Mouse (Mus musculus) mesoderm, embryonic 11.5 days (tissue): ENCODE results near the gene Tanc1.

ENCODE experiments used
- DNase-seq: peaks from one replicate; pipeline ENCODE4 v3.0.0-alpha.2; 2012; ENCODE audit warnings: low read depth, low spot score

The Tanc1 gene

GRCm38 (mm10) chr2:59756137-59756753 lies 144.4 kb downstream of the Tanc1 start:
- no peak for DNase-seq

DNA sequence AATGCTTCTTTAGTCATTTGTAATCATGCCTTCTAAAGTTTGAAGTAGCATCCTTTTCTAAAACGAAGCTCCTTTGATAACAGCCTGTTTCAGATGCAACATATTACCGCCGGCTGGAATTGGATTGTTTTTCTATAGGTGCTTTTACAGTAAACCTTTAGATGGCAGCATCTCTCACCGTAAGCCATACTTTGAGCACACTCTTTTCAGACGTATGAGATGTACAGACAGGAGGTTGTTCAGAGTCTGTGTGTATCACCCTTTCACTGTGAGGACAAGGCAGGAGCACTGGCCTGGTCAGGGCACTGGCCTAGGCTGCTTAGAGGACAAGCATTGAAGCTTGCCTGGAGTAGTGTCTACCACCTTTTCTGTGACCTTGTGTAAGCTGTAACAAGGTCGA lies 145.2 kb downstream of the Tanc1 start:
- DNase-seq: no peak

DNA sequence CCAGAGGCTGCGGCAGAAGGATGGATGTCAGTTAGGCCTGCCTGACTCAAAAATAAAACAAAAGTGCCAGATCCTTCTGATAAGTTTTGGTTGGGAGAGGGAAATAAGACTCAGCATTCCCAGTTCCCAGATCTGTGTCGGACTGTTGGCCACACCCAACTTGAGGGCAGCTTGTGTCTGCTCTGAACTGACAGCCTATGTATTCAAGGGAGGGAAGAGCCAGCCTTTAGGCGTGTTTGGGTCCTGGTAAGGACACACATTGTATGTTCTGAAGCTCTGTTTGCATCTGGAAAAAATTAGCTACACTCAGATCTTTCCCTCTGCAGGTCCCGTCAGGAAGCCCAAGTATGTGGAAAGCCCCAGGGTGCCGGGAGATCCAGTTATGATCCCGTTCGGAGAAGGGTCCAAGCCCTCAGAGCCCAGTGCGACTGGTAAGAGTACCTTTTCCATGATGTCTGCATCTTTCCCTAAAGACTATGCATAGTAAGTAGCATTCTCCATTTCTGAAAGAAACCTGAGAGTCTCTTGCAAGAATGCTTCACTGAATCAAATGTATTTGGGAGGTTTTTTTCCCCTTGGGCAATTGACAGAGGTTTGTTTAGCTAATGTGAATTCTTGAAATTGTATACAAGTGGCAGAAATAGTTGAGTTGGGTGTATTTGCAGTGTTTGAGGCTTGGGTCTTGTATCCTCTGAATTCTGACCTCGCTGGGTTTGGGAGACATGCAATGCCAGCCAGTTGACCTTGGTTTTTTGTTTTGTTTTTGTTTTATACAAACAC lies 146.5 kb downstream of the Tanc1 start:
- no peak for DNase-seq

DNA sequence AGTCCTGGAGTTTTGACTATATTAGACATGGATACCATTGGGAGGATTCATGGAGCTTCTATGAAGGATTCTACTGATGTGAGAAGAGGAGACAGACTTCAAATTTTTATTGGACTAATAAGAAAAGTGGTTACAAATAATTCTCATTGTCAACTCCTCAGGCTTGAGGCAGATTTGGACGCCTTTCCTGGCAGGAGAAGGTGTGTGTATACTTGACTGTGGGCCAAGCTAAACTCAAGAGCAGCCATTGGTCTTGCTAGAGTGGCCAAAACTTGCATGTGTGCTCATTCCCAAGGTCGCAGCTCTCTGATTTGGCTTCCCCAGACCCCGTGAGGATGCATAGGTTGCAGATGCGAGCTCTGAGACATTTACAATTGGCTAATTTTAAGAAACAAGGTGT lies 148.9 kb downstream of the Tanc1 start:
- DNase-seq: no peak

GRCm38 (mm10) chr2:59761183-59761582 lies 149.3 kb downstream of the Tanc1 start:
- no peak for DNase-seq

- DNase-seq: no peak
Measured at GRCm38 (mm10) chr2:59762277-59762676, 150.4 kb downstream of the Tanc1 start.

DNA sequence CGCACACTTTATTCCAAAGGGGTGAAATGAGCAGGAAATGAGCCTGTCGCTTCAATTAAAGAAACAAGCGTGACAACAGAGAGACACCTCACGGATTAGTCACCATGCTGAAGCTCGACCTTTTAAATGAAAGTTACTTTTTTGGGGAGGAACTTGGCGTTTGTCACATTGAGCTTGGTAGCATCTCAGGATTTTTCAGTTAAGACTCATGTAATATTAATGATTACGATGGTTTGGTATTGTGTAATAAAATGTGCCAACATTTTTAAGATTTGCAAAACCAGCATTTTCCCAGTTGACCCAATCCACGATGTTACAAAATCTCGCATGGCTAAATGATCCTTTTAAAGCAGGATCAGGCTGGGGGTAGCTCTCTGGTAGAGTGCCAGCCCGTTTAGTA lies 153.8 kb downstream of the Tanc1 start:
- DNase-seq: no peak

DNA sequence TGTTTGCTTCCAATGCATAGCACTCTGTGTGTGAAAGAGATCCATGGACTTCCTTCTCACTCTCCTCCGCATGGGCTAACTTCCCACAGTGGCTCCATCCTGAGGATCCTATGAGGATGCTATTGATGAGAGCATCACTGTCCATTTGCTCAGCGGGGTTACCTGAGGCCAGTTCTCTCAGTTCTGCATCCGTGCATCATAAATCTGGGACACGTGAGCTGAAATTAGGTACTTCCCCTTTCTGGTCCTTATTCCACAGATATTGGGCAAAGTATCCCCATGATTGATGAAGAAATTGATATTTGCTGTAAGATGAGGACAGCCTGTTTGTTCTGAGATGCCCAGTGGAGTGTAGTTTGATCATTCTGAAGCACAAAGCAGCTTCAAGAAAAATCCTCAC lies 156.1 kb downstream of the Tanc1 start:
- no peak for DNase-seq

GRCm38 (mm10) chr2:59768661-59769384 lies 157.0 kb downstream of the Tanc1 start:
- no peak for DNase-seq

DNA sequence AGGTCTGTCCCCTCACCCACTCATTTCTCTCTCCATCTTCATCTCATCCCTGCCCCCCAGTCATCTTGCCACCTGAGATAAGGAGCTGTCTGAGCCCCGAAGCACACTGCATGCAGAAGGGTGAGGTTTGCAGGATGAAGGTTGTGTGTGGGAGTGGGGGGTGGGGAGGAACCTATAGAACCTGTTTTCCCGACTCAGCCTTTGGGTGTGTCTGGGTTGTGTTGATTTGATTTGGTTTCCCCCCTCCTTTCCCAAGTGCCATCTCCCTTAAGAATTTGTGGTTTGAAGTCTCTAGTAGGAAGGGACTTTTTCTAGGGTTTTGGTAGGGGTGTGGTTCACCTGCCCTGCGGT lies 157.5 kb downstream of the Tanc1 start:
- no peak for DNase-seq

- DNase-seq: peak; percentile 80
Measured at GRCm38 (mm10) chr2:59771708-59772107, 159.9 kb downstream of the Tanc1 start.

GRCm38 (mm10) chr2:59772261-59772683 lies 160.4 kb downstream of the Tanc1 start:
- DNase-seq: peak; percentile 68

GRCm38 (mm10) chr2:59774374-59774773 lies 162.5 kb downstream of the Tanc1 start:
- no peak for DNase-seq

- no peak for DNase-seq
Measured at GRCm38 (mm10) chr2:59775148-59775547, 163.3 kb downstream of the Tanc1 start.

DNA sequence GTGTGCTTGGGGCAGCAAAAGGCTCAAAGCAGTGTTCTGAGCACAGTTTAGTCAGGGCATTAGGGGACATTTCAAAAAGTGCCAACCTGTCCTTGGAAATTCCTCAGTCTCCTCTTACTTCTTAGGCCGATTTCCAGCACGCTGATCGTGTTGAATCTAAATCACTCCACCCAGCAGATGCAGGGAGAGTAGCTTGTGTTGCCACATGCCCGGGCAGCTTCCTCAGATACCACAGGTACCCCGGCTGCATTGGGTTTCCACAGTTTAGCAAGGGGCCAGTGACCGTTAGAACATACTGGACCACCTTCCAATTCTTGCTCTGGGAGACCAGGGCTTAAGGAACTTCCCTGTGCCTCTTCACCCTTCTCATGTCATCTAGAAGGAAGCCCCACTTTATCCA lies 164.0 kb downstream of the Tanc1 start:
- DNase-seq: no peak

GRCm38 (mm10) chr2:59779355-59779754 lies 167.5 kb downstream of the Tanc1 start:
- DNase-seq: no peak

- no peak for DNase-seq
Measured at GRCm38 (mm10) chr2:59780240-59780639, 168.4 kb downstream of the Tanc1 start.

DNA sequence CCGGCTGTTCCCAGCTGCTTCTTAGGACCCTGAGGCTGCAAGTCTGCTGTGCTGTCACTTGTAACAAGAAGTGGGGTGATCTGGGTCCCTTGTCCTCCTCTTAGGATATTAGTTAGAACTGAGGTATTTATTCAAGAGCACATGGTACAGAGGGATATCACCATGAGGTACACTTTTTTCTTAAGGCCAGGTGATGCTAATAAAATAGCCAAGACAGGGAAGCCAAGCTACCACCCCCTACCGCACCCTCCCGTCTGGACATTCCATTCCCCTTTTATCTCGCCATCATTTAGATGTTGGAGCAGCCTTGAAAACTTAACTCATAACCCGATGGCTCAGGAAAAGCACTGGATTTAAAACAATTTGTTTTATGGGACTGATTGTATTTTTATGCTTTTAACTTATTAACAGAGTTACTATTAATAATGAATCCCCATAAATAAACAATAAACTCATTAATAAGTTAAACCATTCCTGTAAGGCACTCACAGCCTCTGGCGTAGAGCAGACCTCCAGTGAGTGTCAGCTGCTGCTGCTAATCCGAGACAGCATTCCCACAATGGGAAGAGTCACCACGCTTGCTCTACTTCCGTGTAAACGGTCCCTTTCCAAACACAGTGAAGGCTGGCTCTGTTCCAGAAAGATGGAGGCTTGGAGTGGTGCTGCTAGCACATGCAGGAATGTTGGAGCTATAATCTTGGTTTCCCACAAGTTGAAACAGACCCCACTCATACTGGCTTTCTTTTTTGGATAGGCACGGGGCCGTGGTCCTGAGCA lies 171.4 kb downstream of the Tanc1 start:
- DNase-seq: no peak

DNA sequence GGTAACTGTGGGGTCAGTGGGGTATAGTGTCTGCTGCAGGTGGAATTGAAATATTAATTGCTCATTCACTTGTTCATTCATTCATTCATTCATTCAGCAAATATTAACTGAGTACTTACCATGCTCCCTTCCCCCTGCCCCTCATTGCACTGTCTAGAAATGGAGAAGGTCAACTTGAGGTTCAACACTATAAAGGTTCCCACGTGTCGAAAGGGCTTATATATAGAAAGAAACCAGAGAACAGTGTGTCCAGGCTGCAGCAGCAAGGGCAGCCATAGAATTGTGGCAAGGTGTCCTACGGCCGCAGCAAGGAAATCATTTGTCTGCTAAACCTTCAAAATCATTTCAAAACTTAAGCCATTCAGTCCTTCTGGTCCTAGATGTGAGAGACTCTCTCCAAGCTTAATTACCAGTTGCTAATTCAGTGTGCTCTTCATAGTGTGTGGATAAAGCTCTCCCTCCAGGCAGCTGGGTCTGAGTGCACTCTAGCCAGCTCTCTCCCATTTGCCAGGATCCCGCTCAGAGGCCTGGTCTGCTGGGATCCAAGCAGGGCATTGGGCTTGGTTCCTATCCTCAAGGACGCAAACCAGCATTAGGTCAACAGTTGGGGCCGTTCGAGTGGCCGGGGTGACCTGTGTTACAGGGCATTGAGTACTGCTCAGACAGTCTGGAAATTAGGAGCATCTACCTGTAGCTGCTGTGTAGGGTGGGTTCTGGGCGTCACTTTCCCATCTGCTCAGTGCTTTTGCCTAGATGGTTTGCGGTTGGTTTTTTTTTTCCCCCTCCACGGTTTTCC lies 172.2 kb downstream of the Tanc1 start:
- no peak for DNase-seq

- no peak for DNase-seq
Measured at GRCm38 (mm10) chr2:59784628-59784883, 172.7 kb downstream of the Tanc1 start.

DNA sequence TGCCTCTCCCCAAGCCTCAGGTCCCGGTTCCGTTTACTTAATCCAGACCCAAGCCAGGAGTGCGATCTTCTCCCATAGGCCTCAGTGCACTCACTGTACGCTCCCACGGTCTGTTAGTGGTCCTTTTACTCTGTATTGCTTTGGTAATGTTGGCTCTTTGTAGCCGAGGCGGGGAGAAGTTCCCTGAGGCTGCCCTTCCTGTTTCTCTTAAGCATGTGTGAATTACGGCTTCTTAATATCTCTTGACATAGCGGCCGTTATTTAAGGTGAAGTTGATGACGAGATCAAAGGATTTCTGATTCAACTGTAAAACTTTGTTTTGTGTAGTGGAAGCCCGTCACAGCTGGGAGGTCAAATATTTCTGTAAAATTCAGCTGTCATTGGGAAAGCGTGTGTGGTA lies 173.8 kb downstream of the Tanc1 start:
- DNase-seq: peak; percentile 20
